11 mouse cellular contexts compared by ENCODE assay signal in genomic region chr3:151124131-151124530, GRCm38 (mm10).
"Had no signal": no experiment of that assay in that cellular context is flagged by ENCODE, and none has a peak within 500 bp of the region (broad histone marks: within the 10 kb centered on the region; RNA-seq: fewer than 3 reads in every experiment).

No protein-coding gene starts in this region.

- H3K27ac ChIP-seq: liver, embryonic 14.5 days; midbrain, embryonic 13.5 days; neural tube, embryonic 12.5 days had no signal

- H3K9me3 ChIP-seq: midbrain, embryonic 13.5 days; neural tube, embryonic 12.5 days had no signal

- H3K4me3 ChIP-seq: midbrain, embryonic 13.5 days; neural tube, embryonic 12.5 days had no signal

- H3K36me3 ChIP-seq: midbrain, embryonic 13.5 days; neural tube, embryonic 12.5 days had no signal

- ATAC-seq: midbrain, embryonic 13.5 days had no signal

- DNase-seq: kidney, postnatal 14 days; left cerebral cortex, postnatal 4 days; lung, adult 18-20 months; retina, postnatal 1 day; right cerebral cortex, postnatal 4 days; spleen, adult 18-20 months; thymus, adult 2 months; thymus, postnatal 25 days had no signal

- H3K4me2 ChIP-seq: midbrain, embryonic 13.5 days; neural tube, embryonic 12.5 days had no signal

- H3K9ac ChIP-seq: liver, embryonic 14.5 days; midbrain, embryonic 13.5 days; neural tube, embryonic 12.5 days had no signal

- H3K27me3 ChIP-seq: midbrain, embryonic 13.5 days; neural tube, embryonic 12.5 days had no signal

- H3K4me1 ChIP-seq: midbrain, embryonic 13.5 days; neural tube, embryonic 12.5 days had no signal
